ENCODE assay signal across 8 mouse cellular contexts in the genomic region with DNA sequence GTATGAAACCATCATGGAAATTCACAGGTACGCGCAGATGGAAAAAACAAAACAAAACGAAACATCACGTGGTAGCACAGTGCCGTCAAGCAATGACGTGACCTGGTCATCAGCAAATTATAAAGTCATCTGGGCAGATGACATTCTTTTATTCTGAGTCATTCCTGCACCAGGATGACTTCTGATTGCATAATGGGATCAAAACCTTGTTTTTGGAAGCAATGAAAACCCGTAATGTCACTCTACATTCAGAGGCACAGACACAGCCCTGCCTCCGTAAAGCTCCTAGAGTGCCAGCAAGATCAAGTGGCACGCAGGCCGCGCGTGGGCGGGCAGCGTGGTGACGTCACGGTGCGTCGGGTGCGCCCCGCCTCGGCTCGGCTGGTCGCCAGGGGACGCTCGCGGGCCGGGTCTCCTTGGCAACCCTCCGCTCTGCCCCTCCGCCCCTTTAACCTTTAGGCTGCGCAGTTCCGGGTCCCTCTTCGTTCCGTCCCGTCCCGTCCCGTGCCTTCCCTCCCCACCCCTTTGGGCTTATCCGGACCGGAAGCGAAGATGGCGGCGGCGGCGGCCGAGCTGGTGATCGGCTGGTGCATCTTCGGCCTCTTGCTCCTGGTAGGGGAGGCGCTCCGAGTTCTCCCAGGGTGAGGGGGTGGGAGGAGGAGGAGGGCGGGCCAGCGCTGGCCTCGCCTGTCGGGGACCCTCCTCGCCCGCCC. TPM values are rescaled to one million over a fixed set of nuclear protein-coding genes. Genes with fewer than 3 reads are reported as not detected.
A peak's percentile ranks its signal among the peaks of the same experiment; 100 is the strongest.
DNase-seq lines count a peak whose midpoint lies in the region; ATAC-seq and TF ChIP-seq lines count a peak whose summit lies in the region.

A gene (plus strand): TSS at position 426 of the 713 bp plus-strand sequence.

- H3K27me3 ChIP-seq in MEL (ENCODE audit: control insufficient read depth in 1 of 2, insufficient read depth in 2 of 2, low read length in 2 of 2): no peaks in the 10 kb centered on the region
- no peaks in the 10 kb centered on the region for H3K27me3 ChIP-seq in cerebellum, adult 2 months (ENCODE audit: control insufficient read depth, insufficient read depth, low read length)
- no peaks in the 10 kb centered on the region for H3K27me3 ChIP-seq in forebrain, postnatal 0 days (ENCODE audit: insufficient read depth, low read length)
- no peaks in the 10 kb centered on the region for H3K27me3 ChIP-seq in lung, embryonic 15.5 days

- peak within 1 kb of the TSS; percentile 97 for H3K9ac ChIP-seq in MEL (ENCODE audit: control insufficient read depth, low read depth, low read length, poor library complexity, severe bottlenecking)
- H3K9ac ChIP-seq in forebrain, postnatal 0 days: peak within 1 kb of the TSS; percentile 97
- H3K9ac ChIP-seq in lung, embryonic 15.5 days: peak within 1 kb of the TSS; percentile 81

- H3K27ac ChIP-seq in MEL (ENCODE audit: control insufficient read depth, low read depth, low read length): peak within 1 kb of the TSS; percentile 73
- peak within 1 kb of the TSS; percentile 86 for H3K27ac ChIP-seq in cerebellum, adult 2 months (ENCODE audit: insufficient read depth, low read length)
- H3K27ac ChIP-seq in forebrain, postnatal 0 days (ENCODE audit: low read depth, low read length): peak within 1 kb of the TSS; percentile 89
- H3K27ac ChIP-seq in lung, embryonic 15.5 days: peak within 1 kb of the TSS; percentile 74

- H3K4me3 ChIP-seq in MEL (ENCODE audit: control insufficient read depth in 1 of 2, insufficient read depth in 1 of 2, low read depth in 2 of 2, low read length in 2 of 2): peak within 1 kb of the TSS; percentile 84 to 97
- H3K4me3 ChIP-seq in cerebellum, adult 2 months (replicated peaks; ENCODE audit: insufficient read depth, low read depth, low read length): peak within 1 kb of the TSS; percentile 80
- H3K4me3 ChIP-seq in forebrain, postnatal 0 days (ENCODE audit: low read depth, low read length): peak within 1 kb of the TSS; percentile 94
- H3K4me3 ChIP-seq in lung, embryonic 15.5 days: peak within 1 kb of the TSS; percentile 89

- H3K79me2 ChIP-seq in MEL (ENCODE audit: control insufficient read depth, insufficient read depth, low read length, poor library complexity): peaks cover 10% of the 10 kb centered on the region

- peak; percentile 96 for ATAC-seq in forebrain, postnatal 0 days
- ATAC-seq in lung, embryonic 15.5 days (ENCODE audit: borderline replicate concordance, extremely low read depth, low FRiP score, low TSS enrichment): peak; percentile 93

- peaks cover 0 to 11% of the 10 kb centered on the region in 2 experiments; a peak in 2 of 4 replicates for H3K36me3 ChIP-seq in MEL (ENCODE audit: control insufficient read depth in 1 of 2, insufficient read depth in 2 of 2, low read length in 2 of 2)
- no peaks in the 10 kb centered on the region for H3K36me3 ChIP-seq in forebrain, postnatal 0 days (ENCODE audit: insufficient read depth)
- H3K36me3 ChIP-seq in lung, embryonic 15.5 days: no peaks in the 10 kb centered on the region

- under 1% methylated on average over 53 of the region's 54 CpGs for WGBS in cerebellum, adult 2 months
- 1% methylated on average over 54 of the region's 54 CpGs for WGBS in forebrain, postnatal 0 days
- WGBS in lung, embryonic 15.5 days: 2% methylated on average over 45 of the region's 54 CpGs

- H3K9me3 ChIP-seq in MEL (replicated peaks; ENCODE audit: insufficient read depth, low read length): no peaks in the 10 kb centered on the region
- no peaks in the 10 kb centered on the region for H3K9me3 ChIP-seq in forebrain, postnatal 0 days (ENCODE audit: low read length)
- no peaks in the 10 kb centered on the region for H3K9me3 ChIP-seq in lung, embryonic 15.5 days

- TF ChIP-seq CTCF in MEL (IDR thresholded peaks at IDR 0.05 in 2 of 3, conservative IDR thresholded peaks at IDR 0.05 in 1 of 3; ENCODE audit: control insufficient read depth in 1 of 3, insufficient read depth in 1 of 3, low read depth in 2 of 3, low read length in 3 of 3, poor library complexity in 1 of 3, severe bottlenecking in 1 of 3): peak; percentile 49 to 78 (median 63); a peak in 5 of 6 replicates
- peak; percentile 61; the same call in 1 of the 2 replicates for TF ChIP-seq CTCF in cerebellum, adult 2 months (IDR thresholded peaks at IDR 0.05; ENCODE audit: borderline replicate concordance, insufficient read depth, low read depth, low read length)
- TF ChIP-seq CTCF in forebrain, postnatal 0 days (IDR thresholded peaks at IDR 0.05; ENCODE audit: low read depth): peak; percentile 83

- peak in 1 of 2 experiments; percentile 74; a peak in 2 of 4 replicates for TF ChIP-seq POLR2A in MEL (IDR thresholded peaks at IDR 0.05; ENCODE audit: control insufficient read depth in 1 of 2, insufficient read depth in 1 of 2, low read depth in 1 of 2, low read length in 2 of 2, poor library complexity in 1 of 2)
- TF ChIP-seq POLR2A in cerebellum, adult 2 months (IDR thresholded peaks at IDR 0.05; ENCODE audit: borderline replicate concordance, insufficient read depth, low read length): peak; percentile 96

- DNase-seq in MEL (ENCODE audit: low read depth, low spot score): peak; percentile 93
- DNase-seq in cerebellum, adult 2 months: peak; percentile 93 to 96
- peak; percentile 97 for DNase-seq in forebrain, postnatal 0 days
- peak; percentile 95 for DNase-seq in heart, postnatal 4 days
- peak; percentile 89 to 96 for DNase-seq in layer of hippocampus, adult 8-10 months (ENCODE audit: low spot score in 2 of 2)
- DNase-seq in ovary, adult 18-20 months (ENCODE audit: low spot score): peak; percentile 86
- DNase-seq in thymus, postnatal 0 days (ENCODE audit: low spot score): peak; percentile 93

- TF ChIP-seq EP300 in MEL (IDR thresholded peaks at IDR 0.05; ENCODE audit: low read depth in 1 of 2, low read length in 2 of 2): no peak; a peak in 1 of 4 replicates

- peak within 1 kb of the TSS; percentile 55 for H3K4me2 ChIP-seq in forebrain, postnatal 0 days (ENCODE audit: low read depth)
- H3K4me2 ChIP-seq in lung, embryonic 15.5 days: peak within 1 kb of the TSS; percentile 72

- peaks cover 0 to 5% of the 10 kb centered on the region in 2 experiments; a peak in 3 of 4 replicates for H3K4me1 ChIP-seq in MEL (ENCODE audit: control insufficient read depth in 1 of 2, insufficient read depth in 2 of 2, low read length in 2 of 2)
- peaks cover 3% of the 10 kb centered on the region; the same call in 1 of the 2 replicates for H3K4me1 ChIP-seq in cerebellum, adult 2 months (ENCODE audit: control insufficient read depth, insufficient read depth, low read length)
- peaks cover 6% of the 10 kb centered on the region for H3K4me1 ChIP-seq in forebrain, postnatal 0 days (ENCODE audit: insufficient read depth)
- peaks cover 6% of the 10 kb centered on the region for H3K4me1 ChIP-seq in lung, embryonic 15.5 days

- TF ChIP-seq RAD21 in MEL (IDR thresholded peaks at IDR 0.05; ENCODE audit: low read depth, low read length): no peak

TF ChIP-seq in MEL, 35 proteins besides CTCF, POLR2A, EP300 and RAD21 (continues in another document):
- TF ChIP-seq MAX (IDR thresholded peaks at IDR 0.05; ENCODE audit: low read length): peak; percentile 94
- no peak for TF ChIP-seq JUND (IDR thresholded peaks at IDR 0.05; ENCODE audit: low read depth, low read length)
- peak; percentile 57; the same call in 1 of the 2 replicates for TF ChIP-seq TBP (IDR thresholded peaks at IDR 0.05; ENCODE audit: low read depth, low read length)
- TF ChIP-seq MYB (IDR thresholded peaks at IDR 0.05; ENCODE audit: low read depth, low read length): no peak
- TF ChIP-seq ZMIZ1 (IDR thresholded peaks at IDR 0.05; ENCODE audit: low read depth, low read length): no peak
- TF ChIP-seq ZC3H11A (IDR thresholded peaks at IDR 0.05; ENCODE audit: low read depth, low read length): no peak
- TF ChIP-seq MEF2A (IDR thresholded peaks at IDR 0.05; ENCODE audit: extremely low read depth, insufficient replicate concordance, low read depth, low read length, poor library complexity, severe bottlenecking): no peak
- peak; percentile 94 for TF ChIP-seq MXI1 (IDR thresholded peaks at IDR 0.05; ENCODE audit: low read depth, low read length)
- no peak for TF ChIP-seq SMC3 (IDR thresholded peaks at IDR 0.05; ENCODE audit: low read depth, low read length)
- TF ChIP-seq RCOR1 (IDR thresholded peaks at IDR 0.05; ENCODE audit: low read depth, low read length): no peak
- TF ChIP-seq ZNF384 (IDR thresholded peaks at IDR 0.05; ENCODE audit: low read depth, low read length): peak; percentile 28; the same call in 1 of the 2 replicates
- no peak for TF ChIP-seq GATA1 (IDR thresholded peaks at IDR 0.05; ENCODE audit: low read depth, low read length)
- TF ChIP-seq NRF1 (IDR thresholded peaks at IDR 0.05; ENCODE audit: insufficient read depth, low read depth, low read length, poor library complexity, severe bottlenecking): peak; percentile 31; the same call in 1 of the 2 replicates
- no peak for TF ChIP-seq BHLHE40 (IDR thresholded peaks at IDR 0.05; ENCODE audit: borderline replicate concordance, low read depth, low read length)
- peak; percentile 48; the same call in 1 of the 2 replicates for TF ChIP-seq KAT2A (conservative IDR thresholded peaks at IDR 0.05; ENCODE audit: low read depth, low read length)
- TF ChIP-seq MAZ (IDR thresholded peaks at IDR 0.05; ENCODE audit: low read depth, low read length): peak; percentile 86
- TF ChIP-seq ELF1 (IDR thresholded peaks at IDR 0.05; ENCODE audit: low read depth, low read length): peak; percentile 88
- peak; percentile 84 for TF ChIP-seq SIN3A (IDR thresholded peaks at IDR 0.05; ENCODE audit: low read length)
- peak; percentile 76 for TF ChIP-seq HCFC1 (IDR thresholded peaks at IDR 0.05; ENCODE audit: low read depth, low read length)
- peak; percentile 49; the same call in 1 of the 2 replicates for TF ChIP-seq TCF12 (IDR thresholded peaks at IDR 0.05; ENCODE audit: low read depth, low read length)
- TF ChIP-seq ETS1 (IDR thresholded peaks at IDR 0.05; ENCODE audit: low read depth, low read length): peak; percentile 69; the same call in 1 of the 2 replicates
- no peak for TF ChIP-seq ZKSCAN1 (IDR thresholded peaks at IDR 0.05; ENCODE audit: low read depth, low read length)

RNA-seq across cellular contexts. Expression of the gene that starts here (rescaled TPM):
- total RNA-seq in MEL (2012; rRNA removed): 17.3 and 17.6 TPM in 2 replicates
- polyA plus RNA-seq in MEL (2012; ENCODE audit: insufficient read depth in 1 of 2, insufficient read length in 2 of 2, low read depth in 1 of 2, low replicate concordance in 2 of 2, missing spikeins in 1 of 2): 10 to 100 TPM in 1 of 2 experiments, not detected in 1; 24.0 TPM
- 104 and 126 TPM in 2 replicates for polyA plus RNA-seq in cerebellum, adult 2 months (2012; rRNA removed)
- total RNA-seq in forebrain, postnatal 0 days (2014; rRNA removed): 32.7 and 33.6 TPM in 2 replicates
- polyA plus RNA-seq in forebrain, postnatal 0 days (2015; fragmentation: Nextera tagmentation; extraction: Ambion mirVana): 31.0 and 45.5 TPM in 2 replicates
- 10 to 100 TPM; 28.8 TPM for total RNA-seq in heart, postnatal 4 days (2021)
- total RNA-seq in layer of hippocampus, adult 8-10 months (2022): 100 to 1,000 TPM; 110 to 121 (median 115) TPM
- 28.0 and 30.8 TPM in 2 replicates for polyA plus RNA-seq in lung, embryonic 15.5 days (2015; fragmentation: Nextera tagmentation; extraction: Ambion mirVana)
- polyA plus RNA-seq in thymus, postnatal 0 days (2015; fragmentation: Nextera tagmentation; extraction: Ambion mirVana): 40.3 and 42.3 TPM in 2 replicates

Comparison
In these comparisons a context has a peak if more than half of its experiments do, and no peak if none do; other contexts are left out.
1. Peak in every context shown above with its lines: DNase-seq, ATAC-seq, H3K4me3 ChIP-seq and H3K27ac ChIP-seq.